Mouse (Mus musculus) right cerebral cortex, postnatal 14 days (tissue): ENCODE data around the gene Rsrc2.
A peak's percentile ranks its signal among the peaks of the same experiment; 100 is the strongest.
"Not testable (repeated sequence)": the region's sequence is repeated elsewhere in the genome, so short reads cannot be mapped to it uniquely, and the experiment has no call there.

Experiments
- DNase-seq: peaks from one replicate; pipeline ENCODE4 v3.0.0; 2022

The Rsrc2 gene

GRCm38 (mm10) chr5:123749065-123750064, at the start of gene Rsrc2, which contains the start of gene Kntc1:
TSS of gene Rsrc2 (minus strand) at chr5:123749414.
TSS of gene Kntc1 (plus strand) at chr5:123749716.
- peak; percentile 97 for DNase-seq

GRCm38 (mm10) chr5:123793081-123793480, 43.9 kb upstream of the Rsrc2 start:
- DNase-seq, result no peak

- no peak for DNase-seq
Measured at GRCm38 (mm10) chr5:123788976-123789375, 39.8 kb upstream of the Rsrc2 start.

- DNase-seq, result no peak
Measured at GRCm38 (mm10) chr5:123781864-123782263, 32.6 kb upstream of the Rsrc2 start.

GRCm38 (mm10) chr5:123780716-123781115, 31.5 kb upstream of the Rsrc2 start:
- DNase-seq, result no peak

- no peak for DNase-seq
Measured at GRCm38 (mm10) chr5:123773441-123773840, 24.2 kb upstream of the Rsrc2 start.

GRCm38 (mm10) chr5:123766455-123766854, 17.2 kb upstream of the Rsrc2 start:
- not testable (repeated sequence) for DNase-seq

- no peak for DNase-seq
Measured at GRCm38 (mm10) chr5:123765506-123765905, 16.3 kb upstream of the Rsrc2 start.

- no peak for DNase-seq
Measured at GRCm38 (mm10) chr5:123748339-123749064, 712 bp downstream of the Rsrc2 start.

- no peak for DNase-seq
Measured at GRCm38 (mm10) chr5:123747604-123748003, 1.6 kb downstream of the Rsrc2 start.

- no peak for DNase-seq
Measured at GRCm38 (mm10) chr5:123746253-123746652, 3.0 kb downstream of the Rsrc2 start.

- no peak for DNase-seq
Measured at GRCm38 (mm10) chr5:123744358-123744757, 4.9 kb downstream of the Rsrc2 start.

GRCm38 (mm10) chr5:123730981-123731380, 18.2 kb downstream of the Rsrc2 start:
- no peak for DNase-seq

- DNase-seq, result not testable (repeated sequence)
Measured at GRCm38 (mm10) chr5:123723816-123724215, 25.4 kb downstream of the Rsrc2 start.

GRCm38 (mm10) chr5:123720328-123721311, 28.6 kb downstream of the Rsrc2 start, which contains the start of gene Zcchc8:
TSS of gene Zcchc8 (minus strand) at chr5:123721100.
- DNase-seq, result peak; percentile 92

GRCm38 (mm10) chr5:123714622-123715021, 34.6 kb downstream of the Rsrc2 start:
- no peak for DNase-seq

- no peak for DNase-seq
Measured at GRCm38 (mm10) chr5:123713782-123714181, 35.4 kb downstream of the Rsrc2 start.

- no peak for DNase-seq
Measured at GRCm38 (mm10) chr5:123709571-123709970, 39.6 kb downstream of the Rsrc2 start.

- DNase-seq, result no peak
Measured at GRCm38 (mm10) chr5:123708598-123708997, 40.6 kb downstream of the Rsrc2 start.

GRCm38 (mm10) chr5:123700625-123701024, 48.6 kb downstream of the Rsrc2 start:
- peak; percentile 58 for DNase-seq

GRCm38 (mm10) chr5:123699198-123699597, 50.0 kb downstream of the Rsrc2 start:
- peak; percentile 60 for DNase-seq

GRCm38 (mm10) chr5:123696961-123697360, 52.3 kb downstream of the Rsrc2 start:
- no peak for DNase-seq
